Mouse (Mus musculus): ENCODE measurements around the gene Lce1b. TPM values are rescaled to one million over a fixed set of nuclear protein-coding genes. Genes with fewer than 3 reads are reported as not detected.

Gene Lce1b
- polyA plus RNA-seq (2014; fragmentation: Illumina TruSeq; extraction: RNeasy Lipid Tissue Mini Kit (QIAGEN cat#74804); ENCODE audit: low read depth, low replicate concordance): not detected

GRCm38 (mm10) chr3:92656826-92657225 is at the start of gene Lce1b:
Gene Lce1b (minus strand): TSS chr3:92656926.

GRCm38 (mm10) chr3:92687110-92687509 is 30.4 kb upstream of the Lce1b start, which contains the start of gene Lce1d:
Gene Lce1d (minus strand): TSS chr3:92687210.

GRCm38 (mm10) chr3:92678947-92679346 is 22.2 kb upstream of the Lce1b start, which contains the start of gene Lce1c:
Gene Lce1c (plus strand): TSS chr3:92679247.

GRCm38 (mm10) chr3:92670215-92670614 is 13.5 kb upstream of the Lce1b start, which contains the start of gene Lce1a2:
Gene Lce1a2 (minus strand): TSS chr3:92670315.

GRCm38 (mm10) chr3:92648207-92648606 is 8.5 kb downstream of the Lce1b start, which contains the start of gene Lce1a1:
Gene Lce1a1 (minus strand): TSS chr3:92648307.

GRCm38 (mm10) chr3:92621560-92621959 is 35.2 kb downstream of the Lce1b start, which contains the start of gene Lce6a:
Gene Lce6a (minus strand): TSS chr3:92621660.

GRCm38 (mm10) chr3:92607392-92607791 is 49.3 kb downstream of the Lce1b start, which contains the start of gene 2210017I01Rik:
Gene 2210017I01Rik (minus strand): TSS chr3:92607492.

Other genes starting within 250 kb of the Lce1b start
- not detected for gene Sprr2i, start 248.9 kb downstream of the Lce1b start, polyA plus RNA-seq (2014; fragmentation: Illumina TruSeq; extraction: RNeasy Lipid Tissue Mini Kit (QIAGEN cat#74804); ENCODE audit: low read depth, low replicate concordance)
- gene Sprr2j-ps, start 238.8 kb downstream of the Lce1b start, polyA plus RNA-seq (2014; fragmentation: Illumina TruSeq; extraction: RNeasy Lipid Tissue Mini Kit (QIAGEN cat#74804); ENCODE audit: low read depth, low replicate concordance): not detected
- gene Gm9774, start 227.5 kb downstream of the Lce1b start, polyA plus RNA-seq (2014; fragmentation: Illumina TruSeq; extraction: RNeasy Lipid Tissue Mini Kit (QIAGEN cat#74804); ENCODE audit: low read depth, low replicate concordance): 4.6 TPM
- not detected for gene Sprr2k, start 224.3 kb downstream of the Lce1b start, polyA plus RNA-seq (2014; fragmentation: Illumina TruSeq; extraction: RNeasy Lipid Tissue Mini Kit (QIAGEN cat#74804); ENCODE audit: low read depth, low replicate concordance)
- not detected for gene Sprr1b, start 218.1 kb downstream of the Lce1b start, polyA plus RNA-seq (2014; fragmentation: Illumina TruSeq; extraction: RNeasy Lipid Tissue Mini Kit (QIAGEN cat#74804); ENCODE audit: low read depth, low replicate concordance)
- not detected for gene Sprr3, start 198.2 kb downstream of the Lce1b start, polyA plus RNA-seq (2014; fragmentation: Illumina TruSeq; extraction: RNeasy Lipid Tissue Mini Kit (QIAGEN cat#74804); ENCODE audit: low read depth, low replicate concordance)
- not detected for gene Sprr1a, start 171.0 kb downstream of the Lce1b start, polyA plus RNA-seq (2014; fragmentation: Illumina TruSeq; extraction: RNeasy Lipid Tissue Mini Kit (QIAGEN cat#74804); ENCODE audit: low read depth, low replicate concordance)
- gene Sprr4, start 156.4 kb downstream of the Lce1b start, polyA plus RNA-seq (2014; fragmentation: Illumina TruSeq; extraction: RNeasy Lipid Tissue Mini Kit (QIAGEN cat#74804); ENCODE audit: low read depth, low replicate concordance): not detected
- not detected for gene 2310046K23Rik, start 122.4 kb downstream of the Lce1b start, polyA plus RNA-seq (2014; fragmentation: Illumina TruSeq; extraction: RNeasy Lipid Tissue Mini Kit (QIAGEN cat#74804); ENCODE audit: low read depth, low replicate concordance)
- gene Ivl, start 83.2 kb downstream of the Lce1b start, polyA plus RNA-seq (2014; fragmentation: Illumina TruSeq; extraction: RNeasy Lipid Tissue Mini Kit (QIAGEN cat#74804); ENCODE audit: low read depth, low replicate concordance): not detected
- gene Smcp, start 67.9 kb downstream of the Lce1b start, polyA plus RNA-seq (2014; fragmentation: Illumina TruSeq; extraction: RNeasy Lipid Tissue Mini Kit (QIAGEN cat#74804); ENCODE audit: low read depth, low replicate concordance): not detected
- not detected for gene 2210017I01Rik, start 49.4 kb downstream of the Lce1b start, polyA plus RNA-seq (2014; fragmentation: Illumina TruSeq; extraction: RNeasy Lipid Tissue Mini Kit (QIAGEN cat#74804); ENCODE audit: low read depth, low replicate concordance)
- not detected for gene Lce6a, start 35.3 kb downstream of the Lce1b start, polyA plus RNA-seq (2014; fragmentation: Illumina TruSeq; extraction: RNeasy Lipid Tissue Mini Kit (QIAGEN cat#74804); ENCODE audit: low read depth, low replicate concordance)
- not detected for gene Lce1a1, start 8.6 kb downstream of the Lce1b start, polyA plus RNA-seq (2014; fragmentation: Illumina TruSeq; extraction: RNeasy Lipid Tissue Mini Kit (QIAGEN cat#74804); ENCODE audit: low read depth, low replicate concordance)
- gene Lce1a2, start 13.4 kb upstream of the Lce1b start, polyA plus RNA-seq (2014; fragmentation: Illumina TruSeq; extraction: RNeasy Lipid Tissue Mini Kit (QIAGEN cat#74804); ENCODE audit: low read depth, low replicate concordance): not detected
- not detected for gene Lce1c, start 22.3 kb upstream of the Lce1b start, polyA plus RNA-seq (2014; fragmentation: Illumina TruSeq; extraction: RNeasy Lipid Tissue Mini Kit (QIAGEN cat#74804); ENCODE audit: low read depth, low replicate concordance)
- gene Lce1d, start 30.3 kb upstream of the Lce1b start, polyA plus RNA-seq (2014; fragmentation: Illumina TruSeq; extraction: RNeasy Lipid Tissue Mini Kit (QIAGEN cat#74804); ENCODE audit: low read depth, low replicate concordance): not detected
- not detected for gene Lce1e, start 52.1 kb upstream of the Lce1b start, polyA plus RNA-seq (2014; fragmentation: Illumina TruSeq; extraction: RNeasy Lipid Tissue Mini Kit (QIAGEN cat#74804); ENCODE audit: low read depth, low replicate concordance)
- not detected for gene Lce1f, start 63.4 kb upstream of the Lce1b start, polyA plus RNA-seq (2014; fragmentation: Illumina TruSeq; extraction: RNeasy Lipid Tissue Mini Kit (QIAGEN cat#74804); ENCODE audit: low read depth, low replicate concordance)
- not detected for gene Gm38119, start 82.2 kb upstream of the Lce1b start, polyA plus RNA-seq (2014; fragmentation: Illumina TruSeq; extraction: RNeasy Lipid Tissue Mini Kit (QIAGEN cat#74804); ENCODE audit: low read depth, low replicate concordance)
- not detected for gene Lce1g, start 95.4 kb upstream of the Lce1b start, polyA plus RNA-seq (2014; fragmentation: Illumina TruSeq; extraction: RNeasy Lipid Tissue Mini Kit (QIAGEN cat#74804); ENCODE audit: low read depth, low replicate concordance)
- gene Lce1h, start 108.1 kb upstream of the Lce1b start, polyA plus RNA-seq (2014; fragmentation: Illumina TruSeq; extraction: RNeasy Lipid Tissue Mini Kit (QIAGEN cat#74804); ENCODE audit: low read depth, low replicate concordance): not detected
- not detected for gene Lce1i, start 122.0 kb upstream of the Lce1b start, polyA plus RNA-seq (2014; fragmentation: Illumina TruSeq; extraction: RNeasy Lipid Tissue Mini Kit (QIAGEN cat#74804); ENCODE audit: low read depth, low replicate concordance)
- not detected for gene Lce1j, start 133.6 kb upstream of the Lce1b start, polyA plus RNA-seq (2014; fragmentation: Illumina TruSeq; extraction: RNeasy Lipid Tissue Mini Kit (QIAGEN cat#74804); ENCODE audit: low read depth, low replicate concordance)
- gene Lce1k, start 151.0 kb upstream of the Lce1b start, polyA plus RNA-seq (2014; fragmentation: Illumina TruSeq; extraction: RNeasy Lipid Tissue Mini Kit (QIAGEN cat#74804); ENCODE audit: low read depth, low replicate concordance): not detected
- gene Kprp, start 170.3 kb upstream of the Lce1b start, polyA plus RNA-seq (2014; fragmentation: Illumina TruSeq; extraction: RNeasy Lipid Tissue Mini Kit (QIAGEN cat#74804); ENCODE audit: low read depth, low replicate concordance): not detected
- not detected for gene Lce1l, start 194.4 kb upstream of the Lce1b start, polyA plus RNA-seq (2014; fragmentation: Illumina TruSeq; extraction: RNeasy Lipid Tissue Mini Kit (QIAGEN cat#74804); ENCODE audit: low read depth, low replicate concordance)
- not detected for gene 2310050C09Rik, start 213.3 kb upstream of the Lce1b start, polyA plus RNA-seq (2014; fragmentation: Illumina TruSeq; extraction: RNeasy Lipid Tissue Mini Kit (QIAGEN cat#74804); ENCODE audit: low read depth, low replicate concordance)

Measured in heart, adult 10 weeks (tissue).